Mouse (Mus musculus): ENCODE results near the gene Mtss1l.

- TF ChIP-seq CTCF (IDR thresholded peaks at IDR 0.05; ENCODE audit: low read depth), result no peak
- no peak for TF ChIP-seq EP300 (IDR thresholded peaks at IDR 0.05; ENCODE audit: low read depth)
Observed at GRCm38 (mm10) chr8:110687726-110688125, 33.5 kb upstream of the Mtss1l start.
